Mouse (Mus musculus) stomach, embryonic 16.5 days (tissue): ENCODE data around the gene Tlr5. TPM values are rescaled to one million over a fixed set of nuclear protein-coding genes. Genes with fewer than 3 reads are reported as not detected.

Source experiments
- ATAC-seq: fragments of 200-750 bp; cut with Nextera tagmentation; 2 replicates; pipeline ENCODE4 v1.8.0; 2017; ENCODE audit warnings: moderate number of reproducible peaks, moderate TSS enrichment; ENCODE audit not compliant: insufficient read depth, low FRiP score
- H3K27ac ChIP-seq: fragments of 300-500 bp; sonication (generic); 2 replicates; pipeline ENCODE4 v1.5.1; 2014; ENCODE audit warnings: low read length
- H3K27me3 ChIP-seq: fragments of 300-500 bp; sonication (generic); 2 replicates; pipeline ENCODE4 v1.6.1; 2014; ENCODE audit warnings: low read length, control low read depth, mixed read lengths; ENCODE audit not compliant: control insufficient read depth, insufficient read depth
- H3K36me3 ChIP-seq: fragments of 300-500 bp; sonication (generic); 2 replicates; pipeline ENCODE4 v1.6.1; 2014; ENCODE audit warnings: low read length; ENCODE audit not compliant: control insufficient read depth, insufficient read depth
- H3K4me1 ChIP-seq: fragments of 300-500 bp; sonication (generic); 2 replicates; pipeline ENCODE4 v1.6.1; 2014; ENCODE audit warnings: low read length, control low read depth, mixed read lengths; ENCODE audit not compliant: control insufficient read depth, insufficient read depth
- H3K4me2 ChIP-seq: fragments of 300-500 bp; sonication (generic); 2 replicates; pipeline ENCODE4 v1.6.1; 2014; ENCODE audit warnings: low read depth, low read length, mixed read lengths
- H3K4me3 ChIP-seq: fragments of 300-500 bp; sonication (generic); replicated peaks from 2 replicates; pipeline ENCODE4 v1.5.1; 2014; ENCODE audit warnings: mild to moderate bottlenecking, low read length
- H3K9ac ChIP-seq: fragments of 300-500 bp; sonication (generic); 2 replicates; pipeline ENCODE4 v1.6.1; 2014; ENCODE audit warnings: low read length
- H3K9me3 ChIP-seq: fragments of 300-500 bp; sonication (generic); replicated peaks from 2 replicates; pipeline ENCODE4 v1.6.1; 2016; ENCODE audit warnings: low read length, control low read depth; ENCODE audit not compliant: control insufficient read depth
- WGBS: fragments of 180-500 bp; shearing (Covaris S2); extraction: QIAGEN DNeasy Blood & Tissue Kit; methylation state at CpG from one replicate; pipeline ENCODE4 v1.1.7; 2014; 5-methylcytosine and 5-hydroxymethylcytosine counted together
- polyA plus RNA-seq: library from polyadenylated mRNA; unstranded; fragments of >200 nt; fragmentation: Nextera tagmentation; extraction: Ambion mirVana; gene quantifications from 2 replicates; pipeline ENCODE4 v1.2.1, GENCODE M21; 2015

The Tlr5 gene
- polyA plus RNA-seq, 1 experiment from 2014 or later = 2.5 TPM

- Histone ChIP-seq H3K9ac (no peak overlapping the region), H3K4me1 (peaks cover 5% of the 10 kb centered on the region; the same call in 1 of the 2 replicates), H3K9me3 (no peaks in the 10 kb centered on the region), H3K27me3 (no peaks in the 10 kb centered on the region), H3K27ac (no peak overlapping the region), H3K4me3 (no peak overlapping the region), H3K36me3 (no peaks in the 10 kb centered on the region), H3K4me2 (no peak overlapping the region)
- 50% methylated on average over 8 of the region's 8 CpGs for WGBS
- no peak for ATAC-seq
Measured at GRCm38 (mm10) chr1:182918718-182919346, 35.8 kb upstream of the Tlr5 start.

- 78% methylated on average over 4 of the region's 4 CpGs for WGBS
- Histone ChIP-seq H3K4me2 (no peak overlapping the region), H3K9me3 (no peaks in the 10 kb centered on the region), H3K4me1 (no peaks in the 10 kb centered on the region), H3K27me3 (no peaks in the 10 kb centered on the region), H3K27ac (no peak overlapping the region), H3K4me3 (no peak overlapping the region), H3K36me3 (no peaks in the 10 kb centered on the region), H3K9ac (no peak overlapping the region)
- ATAC-seq = no peak
Measured at GRCm38 (mm10) chr1:182922824-182923223, 31.8 kb upstream of the Tlr5 start.

GRCm38 (mm10) chr1:182926465-182926864 lies 28.1 kb upstream of the Tlr5 start:
- 83% methylated on average over 6 of the region's 6 CpGs for WGBS
- Histone ChIP-seq H3K4me2 (no peak overlapping the region), H3K27me3 (no peaks in the 10 kb centered on the region), H3K9ac (no peak overlapping the region), H3K4me1 (no peaks in the 10 kb centered on the region), H3K36me3 (no peaks in the 10 kb centered on the region), H3K4me3 (no peak overlapping the region), H3K27ac (no peak overlapping the region), H3K9me3 (no peaks in the 10 kb centered on the region)
- ATAC-seq = no peak

- WGBS = 71% methylated on average over 19 of the region's 19 CpGs
- H3K4me1 ChIP-seq = no peaks in the 10 kb centered on the region
Measured at GRCm38 (mm10) chr1:182927878-182928851, 26.4 kb upstream of the Tlr5 start.

DNA sequence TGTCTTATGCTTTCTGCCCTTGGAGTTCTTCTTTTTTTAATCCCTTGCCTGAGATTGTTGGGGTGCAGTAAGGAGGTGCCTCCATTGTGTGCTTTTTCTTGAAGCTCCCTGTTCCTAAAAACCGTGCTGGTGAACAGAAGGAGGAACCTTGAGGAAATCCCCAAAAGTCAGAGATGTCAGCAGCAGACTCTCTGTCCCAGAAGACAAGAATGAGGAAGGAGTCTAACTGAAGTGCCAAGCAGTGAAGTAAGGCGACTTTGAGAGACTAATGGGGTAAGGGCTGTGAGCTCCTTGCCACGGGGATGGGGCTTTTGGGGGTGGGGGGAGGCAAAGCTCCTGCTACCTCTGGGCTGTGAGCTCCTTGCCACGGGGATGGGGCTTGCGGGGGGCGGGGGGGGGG lies 19.1 kb upstream of the Tlr5 start:
- Histone ChIP-seq H3K4me2 (no peak overlapping the region), H3K9me3 (no peaks in the 10 kb centered on the region), H3K4me3 (no peak overlapping the region), H3K9ac (no peak overlapping the region), H3K4me1 (no peaks in the 10 kb centered on the region), H3K27me3 (no peaks in the 10 kb centered on the region), H3K27ac (no peak overlapping the region), H3K36me3 (no peaks in the 10 kb centered on the region)
- no peak for ATAC-seq
- 39% methylated on average over 6 of the region's 6 CpGs for WGBS

More at GRCm38 (mm10) chr1:182927878-182928851, 26.4 kb upstream of the Tlr5 start:
- Histone ChIP-seq H3K27ac (no peak overlapping the region), H3K9ac (no peak overlapping the region), H3K4me2 (no peak overlapping the region), H3K27me3 (no peaks in the 10 kb centered on the region), H3K36me3 (no peaks in the 10 kb centered on the region), H3K9me3 (no peaks in the 10 kb centered on the region), H3K4me3 (no peak overlapping the region)
- no peak for ATAC-seq

- H3K9me3 ChIP-seq = no peaks in the 10 kb centered on the region
- no peak overlapping the region for H3K9ac ChIP-seq
- H3K4me3 ChIP-seq = no peak overlapping the region
- WGBS = 79% methylated on average over 10 of the region's 10 CpGs
- no peaks in the 10 kb centered on the region for H3K36me3 ChIP-seq
- ATAC-seq = no peak
- H3K4me2 ChIP-seq = no peak overlapping the region
- H3K27me3 ChIP-seq = no peaks in the 10 kb centered on the region
- no peaks in the 10 kb centered on the region for H3K4me1 ChIP-seq
- no peak overlapping the region for H3K27ac ChIP-seq
Measured at GRCm38 (mm10) chr1:182937486-182938120, 17.0 kb upstream of the Tlr5 start.

GRCm38 (mm10) chr1:182941921-182942320 lies 12.7 kb upstream of the Tlr5 start:
- Histone ChIP-seq H3K36me3 (no peaks in the 10 kb centered on the region), H3K4me1 (no peaks in the 10 kb centered on the region), H3K4me2 (no peak overlapping the region), H3K4me3 (no peak overlapping the region), H3K9ac (no peak overlapping the region), H3K27ac (no peak overlapping the region), H3K9me3 (no peaks in the 10 kb centered on the region), H3K27me3 (no peaks in the 10 kb centered on the region)
- 80% methylated on average over 2 of the region's 2 CpGs for WGBS
- no peak for ATAC-seq

- peak overlapping the region; percentile 58; the same call in 1 of the 2 replicates for H3K27ac ChIP-seq
- 65% methylated on average over 3 of the region's 3 CpGs for WGBS
- H3K9ac ChIP-seq = no peak overlapping the region
- no peaks in the 10 kb centered on the region for H3K36me3 ChIP-seq
- no peak overlapping the region for H3K4me2 ChIP-seq
- no peaks in the 10 kb centered on the region for H3K27me3 ChIP-seq
- H3K4me3 ChIP-seq = no peak overlapping the region
- H3K4me1 ChIP-seq = no peaks in the 10 kb centered on the region
- H3K9me3 ChIP-seq = no peaks in the 10 kb centered on the region
- ATAC-seq = no peak
Measured at GRCm38 (mm10) chr1:182943911-182944310, 10.7 kb upstream of the Tlr5 start.

DNA sequence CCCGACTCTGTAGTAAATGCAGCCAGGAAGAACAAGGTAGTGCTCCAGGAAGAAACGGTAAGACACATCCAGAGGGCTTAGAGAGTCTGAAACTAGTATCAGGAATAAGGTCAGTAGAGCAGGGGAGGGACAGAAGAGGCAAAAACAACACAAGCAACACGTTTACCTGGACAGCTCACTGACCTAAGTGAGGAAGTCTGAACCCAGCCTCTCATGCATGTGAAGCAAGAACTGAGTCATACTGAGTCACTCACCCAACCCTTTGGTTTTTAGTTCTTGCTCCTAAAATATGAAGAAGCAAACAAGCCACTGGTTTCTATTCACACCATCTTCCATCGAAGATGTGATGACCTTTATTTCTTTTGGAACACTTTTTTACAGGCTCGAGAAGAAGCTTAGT lies 9.9 kb upstream of the Tlr5 start:
- Histone ChIP-seq H3K27ac (peak overlapping the region; percentile 58; the same call in 1 of the 2 replicates), H3K4me3 (no peak overlapping the region), H3K36me3 (no peaks in the 10 kb centered on the region), H3K9ac (no peak overlapping the region), H3K4me1 (no peaks in the 10 kb centered on the region), H3K9me3 (no peaks in the 10 kb centered on the region), H3K27me3 (no peaks in the 10 kb centered on the region), H3K4me2 (no peak overlapping the region)
- WGBS = 68% methylated on average over 5 of the region's 5 CpGs
- ATAC-seq = no peak
